Mouse (Mus musculus) C2C12 (cell line): ENCODE data around the gene Smim23. TPM values are rescaled to one million over a fixed set of nuclear protein-coding genes. Genes with fewer than 3 reads are reported as not detected.

Experiments used
- H3K27me3 ChIP-seq: one replicate; pipeline ENCODE4 v1.6.1; 2011; ENCODE audit not compliant: control insufficient read depth, insufficient read depth, insufficient read length
- H3K36me3 ChIP-seq: one replicate; pipeline ENCODE4 v1.6.1; 2011; ENCODE audit not compliant: control insufficient read depth, insufficient read depth
- H3K4me3 ChIP-seq: one replicate; pipeline ENCODE4 v1.5.1; 2011; ENCODE audit warnings: mild to moderate bottlenecking, control low read depth; ENCODE audit not compliant: poor library complexity, insufficient read depth, severe bottlenecking
- H3K79me2 ChIP-seq: one replicate; pipeline ENCODE4 v1.6.1; 2011; ENCODE audit not compliant: control insufficient read depth, insufficient read depth
- H3K79me3 ChIP-seq: one replicate; pipeline ENCODE4 v1.6.1; 2011; ENCODE audit warnings: low read depth, control low read depth
- H3ac ChIP-seq: one replicate; pipeline ENCODE3; 2011; ENCODE audit warnings: low read depth; ENCODE audit not compliant: control insufficient read depth, insufficient read length
- CEBPB ChIP-seq: IDR thresholded peaks from one replicate; pipeline ENCODE4 v1.6.1; 2011; ENCODE audit warnings: low read depth, mild to moderate bottlenecking, control low read depth, moderate library complexity
- CTCF ChIP-seq: IDR thresholded peaks from one replicate; pipeline ENCODE4 v1.5.1; 2011; ENCODE audit not compliant: control insufficient read depth, insufficient read depth, insufficient read length
- FOSL1 ChIP-seq: IDR thresholded peaks from one replicate; pipeline ENCODE4 v1.8.0; 2011; ENCODE audit warnings: mild to moderate bottlenecking, low read length; ENCODE audit not compliant: poor library complexity, insufficient read depth, severe bottlenecking
- MAX ChIP-seq: IDR thresholded peaks from one replicate; pipeline ENCODE4 v1.6.1; 2011; ENCODE audit warnings: mild to moderate bottlenecking, control low read depth
- MYOD1 ChIP-seq: IDR thresholded peaks from one replicate; pipeline ENCODE4 v1.6.1; 2011; ENCODE audit warnings: low read depth; ENCODE audit not compliant: control insufficient read depth, insufficient read length
- MYOG ChIP-seq: IDR thresholded peaks from one replicate; pipeline ENCODE4 v1.6.1; 2011; ENCODE audit not compliant: control insufficient read depth, insufficient read length; ENCODE audit errors: extremely low read depth
- USF1 ChIP-seq: IDR thresholded peaks from one replicate; pipeline ENCODE4 v1.6.1; 2011; ENCODE audit warnings: low read depth, mild to moderate bottlenecking, control low read depth, moderate library complexity
- polyA plus RNA-seq: library from polyadenylated mRNA; unstranded; fragments of >200 nt; fragmentation: generic; extraction: Trizol; gene quantifications from one replicate; pipeline ENCODE4 v1.2.1, GENCODE M21; 2012; ENCODE audit warnings: missing spikeins

Smim23 gene
- polyA plus RNA-seq, 1 experiment: not detected

DNA sequence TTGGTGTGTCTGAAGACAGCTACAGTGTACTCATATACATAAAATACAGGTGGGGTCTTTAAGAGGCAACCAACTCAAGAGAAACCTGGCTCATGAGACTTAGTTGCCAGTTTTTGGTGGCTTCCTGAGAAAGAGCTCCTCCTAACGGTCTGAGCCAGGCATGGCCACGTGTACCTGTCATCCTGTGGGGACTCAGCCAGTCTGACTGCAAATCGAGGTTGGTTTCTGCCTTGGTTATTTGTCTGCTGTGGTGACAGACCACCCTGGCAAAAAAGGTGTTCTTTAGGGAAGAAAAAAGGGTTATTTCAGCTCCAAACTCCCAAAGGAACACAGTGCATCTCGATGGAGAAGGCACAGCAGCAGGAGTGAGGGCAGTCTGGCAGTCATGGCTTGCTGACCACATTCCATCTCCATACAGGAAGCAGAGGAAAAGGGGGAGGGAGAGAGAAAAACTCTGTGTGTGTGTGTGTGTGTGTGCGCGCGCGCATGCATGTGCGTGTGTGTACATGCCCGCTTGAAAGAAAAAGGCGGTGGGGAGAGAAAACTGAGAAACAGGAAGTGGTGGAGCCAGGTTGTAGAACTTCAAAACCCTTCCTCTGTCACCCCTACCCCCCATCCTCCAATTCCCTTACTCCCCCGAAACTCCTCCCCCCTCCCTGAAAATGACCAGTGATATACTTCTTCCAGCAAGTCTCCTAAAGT lies 55.6 kb downstream of the Smim23 start:
- no peaks in the 10 kb centered on the region for H3K79me2 ChIP-seq
- H3K36me3 ChIP-seq: no peaks in the 10 kb centered on the region
- H3ac ChIP-seq: no peak overlapping the region
- no peak overlapping the region for H3K4me3 ChIP-seq
- TF ChIP-seq USF1 (no peak), MYOD1 (no peak), MAX (no peak), CEBPB (no peak), CTCF (no peak), MYOG (no peak), FOSL1 (no peak)
- H3K79me3 ChIP-seq: no peaks in the 10 kb centered on the region
- H3K27me3 ChIP-seq: peaks cover 9% of the 10 kb centered on the region

Other genes starting within 250 kb of the Smim23 start
- gene Fbxw11, start 181.9 kb downstream of the Smim23 start, polyA plus RNA-seq: 38.8 TPM